Mouse (Mus musculus): ENCODE measurements around the gene Slc46a3. TPM values are rescaled to one million over a fixed set of nuclear protein-coding genes. Genes with fewer than 3 reads are reported as not detected.
A peak's percentile ranks its signal among the peaks of the same experiment; 100 is the strongest.

The Slc46a3 gene
- 3.7 and 4.1 TPM in 2 replicates for polyA plus RNA-seq (2015; fragmentation: Nextera tagmentation; extraction: Ambion mirVana)

DNA sequence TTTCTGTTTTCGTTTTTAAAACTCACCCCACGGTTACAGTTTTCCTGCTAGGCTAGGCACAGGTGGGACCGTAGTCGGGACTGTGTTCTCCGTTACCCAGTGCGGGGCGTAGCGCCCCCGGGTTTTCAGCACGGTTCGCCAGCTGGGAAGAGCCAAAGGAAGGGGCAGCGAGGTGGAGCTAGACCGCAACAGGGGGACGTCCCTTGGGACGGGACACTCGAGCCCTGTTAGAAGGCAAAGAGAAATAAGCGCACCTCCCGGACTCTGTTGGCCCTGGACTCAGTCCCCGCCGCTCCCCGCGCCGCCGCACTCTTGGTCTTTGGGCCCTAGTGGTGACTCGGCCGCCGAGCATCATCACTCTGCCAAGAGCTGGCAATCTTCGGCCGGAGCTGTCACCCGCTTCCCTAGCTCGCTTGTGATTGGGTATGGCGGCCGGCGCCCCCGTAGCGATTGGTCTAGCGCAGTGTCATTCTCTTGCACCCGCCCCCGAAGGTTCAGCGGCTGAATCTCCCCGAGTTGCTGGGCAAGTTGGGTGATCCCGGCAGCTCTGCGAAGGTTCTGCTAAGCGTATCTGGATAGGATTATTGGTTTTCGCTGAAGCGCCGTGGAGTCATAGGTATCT, at the start of gene Slc46a3:
Gene Slc46a3 (minus strand): TSS at position 361 of the 622 bp plus-strand sequence.
- H3K27me3 ChIP-seq: peaks cover 10% of the 10 kb centered on the region
- H3K4me1 ChIP-seq: peaks cover 16% of the 10 kb centered on the region
- H3K27ac ChIP-seq (replicated peaks): no peak within 1 kb of the TSS
- H3K9me3 ChIP-seq: no peaks in the 10 kb centered on the region
- no peaks in the 10 kb centered on the region for H3K36me3 ChIP-seq
- H3K4me2 ChIP-seq (replicated peaks): peak within 1 kb of the TSS; percentile 98
- H3K4me3 ChIP-seq: peak within 1 kb of the TSS; percentile 79
- peak; percentile 99 for ATAC-seq (replicated peaks)
- H3K9ac ChIP-seq (replicated peaks): peak within 1 kb of the TSS; percentile 58
- WGBS: under 1% methylated on average over 47 of the region's 47 CpGs

DNA sequence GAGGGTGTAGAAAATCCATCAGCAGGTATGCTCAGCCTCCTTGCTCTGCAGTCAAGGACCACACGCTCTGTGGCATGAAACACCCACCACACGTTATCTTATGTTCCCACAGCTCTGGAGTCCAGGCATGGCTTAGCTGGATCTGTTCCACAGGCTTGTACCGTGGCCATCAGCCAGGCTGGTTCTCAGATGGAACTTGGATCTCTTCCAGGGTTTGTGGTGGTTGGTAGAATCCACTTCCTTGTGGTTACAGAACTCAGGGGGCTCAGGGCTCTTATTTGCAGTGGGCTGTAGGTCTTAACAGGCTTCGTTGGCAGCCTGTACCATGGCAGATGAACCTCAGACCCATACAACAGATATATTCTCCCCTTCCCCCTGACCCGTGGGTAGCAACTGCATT, 44.6 kb upstream of the Slc46a3 start:
- Histone ChIP-seq H3K36me3 (no peaks in the 10 kb centered on the region), H3K27ac (replicated peaks) (no peak overlapping the region), H3K9me3 (no peaks in the 10 kb centered on the region), H3K9ac (replicated peaks) (no peak overlapping the region), H3K4me3 (no peak overlapping the region), H3K4me1 (no peaks in the 10 kb centered on the region), H3K27me3 (no peaks in the 10 kb centered on the region), H3K4me2 (replicated peaks) (no peak overlapping the region)
- no peak for ATAC-seq (replicated peaks)
- WGBS: 73% methylated on average over 5 of the region's 5 CpGs

DNA sequence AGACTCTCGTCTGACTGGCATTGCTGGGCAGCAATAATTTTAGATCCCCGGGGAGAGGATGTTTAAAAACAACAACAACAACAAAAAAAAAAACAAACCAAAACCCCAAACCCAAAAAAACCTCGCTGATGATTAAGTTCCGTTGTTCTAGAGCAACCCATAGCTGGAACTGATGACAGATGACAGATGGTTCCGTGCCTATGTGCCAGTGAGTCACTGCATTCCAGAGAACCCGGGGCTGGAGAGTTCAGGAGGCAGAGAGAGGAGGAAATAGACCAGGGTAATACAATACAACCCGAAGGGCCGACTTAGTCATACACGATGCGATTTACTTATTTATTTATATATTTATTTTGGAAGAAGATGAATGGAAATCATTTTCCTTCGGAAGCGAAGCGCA, 40.5 kb upstream of the Slc46a3 start:
- no peaks in the 10 kb centered on the region for H3K36me3 ChIP-seq
- no peak overlapping the region for H3K27ac ChIP-seq (replicated peaks)
- no peaks in the 10 kb centered on the region for H3K4me1 ChIP-seq
- no peak for ATAC-seq (replicated peaks)
- H3K27me3 ChIP-seq: no peaks in the 10 kb centered on the region
- H3K4me3 ChIP-seq: no peak overlapping the region
- H3K4me2 ChIP-seq (replicated peaks): no peak overlapping the region
- H3K9me3 ChIP-seq: no peaks in the 10 kb centered on the region
- 89% methylated on average over 13 of the region's 13 CpGs for WGBS
- H3K9ac ChIP-seq (replicated peaks): no peak overlapping the region

DNA sequence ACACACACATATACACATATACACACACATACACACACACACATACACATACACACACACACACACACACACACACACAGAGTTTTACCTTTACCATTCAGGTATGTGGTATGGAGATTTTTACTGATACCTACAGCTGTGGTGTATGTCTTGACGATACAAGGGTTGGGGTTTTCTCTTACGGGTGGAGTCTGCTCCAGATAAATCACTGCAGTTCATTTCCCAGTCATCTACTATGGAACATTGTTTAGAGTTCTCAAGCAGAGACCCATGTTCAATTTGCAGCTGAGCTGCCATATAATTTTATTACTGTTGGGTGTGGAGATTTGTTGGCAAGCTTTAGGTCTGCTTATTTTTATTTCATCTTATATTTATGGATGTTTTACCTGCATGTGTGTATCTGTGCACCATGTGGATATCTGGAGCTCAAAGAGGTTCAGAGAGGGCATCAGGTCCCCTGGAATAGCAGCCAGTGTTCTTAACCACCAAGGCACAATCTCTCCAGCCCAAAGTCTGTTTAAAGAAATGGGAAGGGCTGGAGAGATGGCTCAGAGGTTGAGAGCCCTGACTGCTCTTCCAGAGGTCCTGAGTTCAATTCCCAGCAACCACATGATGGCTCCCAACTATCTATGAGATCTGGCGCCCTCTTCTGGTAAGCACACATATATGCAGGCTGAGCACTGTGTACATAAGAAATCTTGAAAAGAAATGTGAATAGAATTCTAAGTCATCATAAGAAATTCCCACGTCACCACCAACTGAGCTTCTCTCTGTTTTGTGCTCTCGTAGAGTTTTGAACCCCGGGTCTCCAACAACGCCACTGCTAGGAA, 34.3 kb upstream of the Slc46a3 start:
- Histone ChIP-seq H3K9ac (replicated peaks) (no peak overlapping the region), H3K4me2 (replicated peaks) (no peak overlapping the region), H3K4me3 (no peak overlapping the region), H3K4me1 (no peaks in the 10 kb centered on the region), H3K36me3 (no peaks in the 10 kb centered on the region), H3K9me3 (no peaks in the 10 kb centered on the region), H3K27me3 (no peaks in the 10 kb centered on the region), H3K27ac (replicated peaks) (no peak overlapping the region)
- no peak for ATAC-seq (replicated peaks)
- WGBS: 85% methylated on average over 7 of the region's 7 CpGs

DNA sequence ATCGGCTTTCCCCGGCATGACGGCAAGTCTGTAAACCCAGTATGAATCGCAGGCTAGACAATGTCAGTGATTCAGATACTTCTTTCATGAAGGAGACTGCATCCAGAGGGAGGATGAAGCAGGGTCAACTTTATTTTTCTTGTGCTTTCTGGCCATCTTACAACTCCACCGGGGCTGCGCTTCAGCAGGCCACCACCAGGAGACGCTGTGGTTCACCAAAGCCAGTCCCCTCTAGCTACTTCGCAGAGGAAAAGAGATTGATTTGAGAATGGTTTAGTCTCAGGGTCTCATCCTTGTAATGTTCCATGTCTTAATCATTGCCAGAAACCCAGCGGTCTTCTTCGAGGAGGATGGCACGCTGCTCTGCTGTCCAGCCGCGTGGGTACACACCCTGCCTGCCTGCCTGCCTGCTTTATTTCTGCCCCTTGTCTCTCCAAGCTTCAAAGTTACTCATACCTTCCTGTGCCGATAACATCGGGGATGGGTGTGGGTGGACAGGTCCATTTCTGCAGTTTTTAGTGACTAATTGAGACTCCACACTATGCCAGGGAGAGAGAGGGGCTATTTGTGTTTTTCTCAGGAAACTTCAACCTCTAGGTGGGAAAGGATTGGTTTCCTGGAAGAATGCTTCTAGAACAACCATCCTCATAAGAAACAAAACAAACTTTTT, 31.5 kb upstream of the Slc46a3 start:
- no peaks in the 10 kb centered on the region for H3K4me1 ChIP-seq

DNA sequence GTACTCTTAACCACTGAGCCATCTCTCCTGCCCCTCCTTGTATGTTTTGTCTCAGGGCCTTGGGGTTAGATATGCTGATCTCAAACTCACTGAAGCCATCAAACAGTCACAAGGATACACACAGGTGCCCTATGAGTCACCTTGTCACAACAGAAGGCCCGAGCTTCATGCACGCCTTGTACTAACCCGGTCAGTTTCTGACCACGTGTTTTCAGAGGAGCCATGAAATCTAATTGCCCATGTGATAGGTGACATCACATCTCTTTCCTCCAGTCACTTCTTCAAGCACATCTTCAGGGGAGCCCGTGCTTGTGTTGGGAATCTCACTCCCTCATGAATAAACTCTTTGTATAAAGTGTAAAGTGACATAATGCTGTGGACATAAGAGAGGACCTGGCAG, 30.0 kb upstream of the Slc46a3 start:
- WGBS: 86% methylated on average over 5 of the region's 5 CpGs
- no peak overlapping the region for H3K27ac ChIP-seq (replicated peaks)
- ATAC-seq (replicated peaks): no peak

More for the DNA sequence above, 31.5 kb upstream of the Slc46a3 start:
- no peak overlapping the region for H3K4me2 ChIP-seq (replicated peaks)
- no peaks in the 10 kb centered on the region for H3K36me3 ChIP-seq
- 70% methylated on average over 15 of the region's 15 CpGs for WGBS
- H3K27me3 ChIP-seq: no peaks in the 10 kb centered on the region
- no peaks in the 10 kb centered on the region for H3K9me3 ChIP-seq
- no peak overlapping the region for H3K27ac ChIP-seq (replicated peaks)
- no peak for ATAC-seq (replicated peaks)
- H3K4me3 ChIP-seq: no peak overlapping the region
- no peak overlapping the region for H3K9ac ChIP-seq (replicated peaks)

DNA sequence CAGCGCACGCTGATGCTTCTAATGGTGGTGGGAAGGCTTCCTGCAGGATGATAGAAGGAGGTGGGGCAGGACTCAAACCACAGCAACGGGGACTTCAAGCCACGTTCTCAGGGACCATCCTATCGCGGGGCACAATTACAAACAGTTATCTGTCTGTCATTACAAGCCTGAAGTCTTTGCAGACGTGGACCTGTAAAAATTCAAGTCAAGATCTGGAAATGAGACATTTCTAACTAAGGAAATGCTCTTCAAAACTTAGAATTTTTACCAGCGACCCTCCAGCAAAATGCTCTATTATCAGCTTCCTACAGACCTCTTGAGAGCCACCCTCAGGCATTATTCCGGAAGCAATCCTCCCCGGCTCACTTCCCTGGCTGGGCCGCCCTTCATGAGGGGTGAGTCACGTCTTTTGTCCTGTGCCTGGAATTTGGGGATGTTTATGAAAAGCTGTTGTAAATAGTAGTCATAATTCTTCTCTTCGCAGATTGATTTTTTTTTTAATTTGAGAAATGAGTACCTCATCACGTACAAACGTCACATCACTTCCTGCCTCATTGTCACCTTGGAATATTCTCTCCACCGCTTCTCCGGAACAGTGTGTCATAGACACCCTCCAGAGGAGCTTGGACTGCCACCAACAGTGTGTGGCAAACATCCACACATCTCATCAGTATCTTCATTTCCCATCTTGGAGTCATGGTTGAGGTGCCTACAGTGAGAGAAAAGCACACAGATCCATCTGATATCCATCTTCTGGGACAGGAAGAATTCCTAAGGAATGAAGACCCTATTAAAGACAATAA, 23.6 kb upstream of the Slc46a3 start:
- no peak overlapping the region for H3K4me3 ChIP-seq
- H3K27me3 ChIP-seq: no peaks in the 10 kb centered on the region
- H3K36me3 ChIP-seq: no peaks in the 10 kb centered on the region
- H3K27ac ChIP-seq (replicated peaks): no peak overlapping the region
- ATAC-seq (replicated peaks): no peak
- no peaks in the 10 kb centered on the region for H3K9me3 ChIP-seq
- H3K4me1 ChIP-seq: no peaks in the 10 kb centered on the region
- no peak overlapping the region for H3K9ac ChIP-seq (replicated peaks)
- 80% methylated on average over 17 of the region's 17 CpGs for WGBS
- H3K4me2 ChIP-seq (replicated peaks): no peak overlapping the region

More for the DNA sequence above, 30.0 kb upstream of the Slc46a3 start:
- Histone ChIP-seq H3K4me3 (no peak overlapping the region), H3K27me3 (no peaks in the 10 kb centered on the region), H3K9ac (replicated peaks) (no peak overlapping the region), H3K4me1 (no peaks in the 10 kb centered on the region), H3K4me2 (replicated peaks) (no peak overlapping the region), H3K36me3 (no peaks in the 10 kb centered on the region), H3K9me3 (no peaks in the 10 kb centered on the region)

DNA sequence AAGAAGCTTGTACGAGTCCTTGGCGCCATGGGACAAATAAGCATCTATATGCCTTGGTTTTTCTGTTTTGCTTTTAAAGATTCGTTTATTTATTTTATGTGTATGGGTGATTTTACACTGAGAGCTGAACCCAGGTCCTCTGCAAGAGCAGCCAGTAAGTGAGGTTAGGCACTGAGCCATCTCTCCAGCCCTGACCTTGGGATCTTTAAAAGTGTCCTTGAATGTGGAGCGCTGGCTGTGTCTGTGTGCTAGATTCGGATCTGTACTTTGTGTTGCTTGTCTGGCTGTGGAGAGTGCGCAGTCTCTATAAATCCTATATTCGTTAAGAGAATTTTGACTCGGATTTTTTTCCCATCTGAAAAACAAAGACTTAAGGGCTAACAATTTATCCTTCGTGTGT, 21.6 kb upstream of the Slc46a3 start:
- Histone ChIP-seq H3K4me2 (replicated peaks) (no peak overlapping the region), H3K36me3 (no peaks in the 10 kb centered on the region), H3K9me3 (no peaks in the 10 kb centered on the region), H3K9ac (replicated peaks) (no peak overlapping the region), H3K27ac (replicated peaks) (no peak overlapping the region), H3K4me1 (no peaks in the 10 kb centered on the region), H3K4me3 (no peak overlapping the region), H3K27me3 (no peaks in the 10 kb centered on the region)
- ATAC-seq (replicated peaks): no peak
- WGBS: 86% methylated on average over 9 of the region's 9 CpGs

DNA sequence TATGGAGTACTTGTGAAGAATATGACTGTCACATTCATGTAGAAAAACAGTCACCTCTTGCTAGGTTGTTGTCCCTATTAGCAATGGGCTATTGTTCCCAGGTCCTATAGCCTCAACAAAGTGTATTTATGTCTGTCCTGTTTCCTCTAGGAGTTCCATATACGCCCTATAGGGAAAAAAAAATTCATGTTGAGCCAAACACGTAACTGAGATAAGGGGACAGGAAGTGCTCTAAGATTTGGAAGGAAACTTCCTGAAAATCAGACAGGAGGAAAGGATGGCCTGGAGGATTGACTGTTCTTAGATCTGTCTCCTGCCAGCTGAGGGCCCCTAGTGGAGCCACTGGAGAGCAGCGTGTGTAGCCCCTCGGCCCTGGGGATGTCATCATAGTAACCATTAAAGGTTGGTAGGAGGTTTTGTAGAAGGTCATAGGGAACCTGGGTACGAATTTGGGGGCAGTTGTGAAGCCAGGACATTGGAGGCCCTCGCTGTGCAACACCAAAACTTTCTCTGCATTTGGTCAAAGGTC, 20.5 kb upstream of the Slc46a3 start:
- Histone ChIP-seq H3K36me3 (no peaks in the 10 kb centered on the region), H3K4me1 (no peaks in the 10 kb centered on the region), H3K9ac (replicated peaks) (no peak overlapping the region), H3K27me3 (no peaks in the 10 kb centered on the region), H3K4me2 (replicated peaks) (no peak overlapping the region), H3K9me3 (no peaks in the 10 kb centered on the region), H3K4me3 (no peak overlapping the region), H3K27ac (replicated peaks) (no peak overlapping the region)
- ATAC-seq (replicated peaks): no peak
- 66% methylated on average over 6 of the region's 6 CpGs for WGBS

DNA sequence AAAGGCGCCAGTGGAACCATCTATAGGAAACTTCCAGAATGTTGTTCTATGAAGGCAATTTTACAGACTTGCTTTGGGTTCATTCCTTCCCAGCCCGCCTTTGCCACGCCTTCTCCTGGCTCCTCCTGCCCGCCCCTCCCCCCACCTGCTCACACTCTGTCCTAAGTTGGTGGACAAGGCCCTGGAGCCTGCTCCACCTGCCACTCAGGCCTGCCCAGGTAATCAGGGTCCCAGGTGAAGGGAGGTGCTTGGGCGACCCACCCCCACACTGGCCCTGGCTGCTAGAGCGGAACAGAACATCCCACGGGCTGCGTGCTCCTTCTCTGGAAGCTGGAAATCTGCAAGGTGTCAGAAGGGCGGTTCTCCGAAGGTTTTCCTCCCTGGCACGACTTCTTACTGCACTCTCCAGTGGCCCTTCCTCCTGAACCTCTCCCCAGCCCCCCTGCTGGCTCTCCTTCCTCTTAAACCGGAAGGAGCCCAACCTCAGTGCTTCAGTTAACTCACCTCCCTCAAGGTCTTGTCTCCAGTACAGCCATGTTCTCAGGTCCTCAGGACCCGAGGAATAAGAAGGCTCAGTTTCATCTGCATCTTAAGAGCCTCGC, 18.7 kb upstream of the Slc46a3 start:
- H3K9me3 ChIP-seq: no peaks in the 10 kb centered on the region
- no peaks in the 10 kb centered on the region for H3K4me1 ChIP-seq
- H3K4me3 ChIP-seq: no peak overlapping the region
- no peak for ATAC-seq (replicated peaks)
- no peaks in the 10 kb centered on the region for H3K27me3 ChIP-seq
- H3K4me2 ChIP-seq (replicated peaks): no peak overlapping the region
- no peaks in the 10 kb centered on the region for H3K36me3 ChIP-seq
- WGBS: 42% methylated on average over 14 of the region's 14 CpGs
- H3K27ac ChIP-seq (replicated peaks): no peak overlapping the region
- no peak overlapping the region for H3K9ac ChIP-seq (replicated peaks)

DNA sequence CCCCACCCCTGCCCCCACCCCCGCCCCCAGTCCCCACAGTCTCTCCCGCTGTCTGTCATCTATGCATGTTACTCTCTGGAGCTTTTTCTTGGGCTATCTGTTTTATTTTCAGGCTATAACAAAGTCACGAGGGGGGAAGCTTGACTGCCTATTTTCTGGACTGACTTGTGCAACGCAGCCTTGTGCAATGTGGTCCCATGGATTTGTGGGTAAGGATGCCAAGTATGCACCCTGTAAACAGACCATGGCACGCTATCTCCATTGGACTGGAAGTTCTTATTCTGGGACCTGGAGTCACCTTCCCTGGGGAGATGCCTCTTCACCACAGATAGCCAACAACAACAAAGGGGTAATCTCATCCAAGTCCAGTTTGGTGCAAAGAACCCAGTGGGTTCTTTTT, 17.1 kb upstream of the Slc46a3 start:
- Histone ChIP-seq H3K4me2 (replicated peaks) (no peak overlapping the region), H3K36me3 (no peaks in the 10 kb centered on the region), H3K9ac (replicated peaks) (no peak overlapping the region), H3K27ac (replicated peaks) (no peak overlapping the region), H3K27me3 (no peaks in the 10 kb centered on the region), H3K4me1 (no peaks in the 10 kb centered on the region), H3K9me3 (no peaks in the 10 kb centered on the region), H3K4me3 (no peak overlapping the region)
- 75% methylated on average over 5 of the region's 5 CpGs for WGBS
- no peak for ATAC-seq (replicated peaks)
